Mouse (Mus musculus): ENCODE results near the gene Ssh3. TPM values are rescaled to one million over a fixed set of nuclear protein-coding genes. Genes with fewer than 3 reads are reported as not detected.
A peak's percentile ranks its signal among the peaks of the same experiment; 100 is the strongest.

Gene Ssh3
- polyA plus RNA-seq, 2 experiments from 2014 or later = 8.1 to 15.9 TPM

- ATAC-seq = no peak
These were observed 26.6 kb downstream of the Ssh3 start for GRCm38 (mm10) chr19:4242416-4242815.

- ATAC-seq = no peak
These were observed 28.7 kb downstream of the Ssh3 start for GRCm38 (mm10) chr19:4240247-4240668.

- ATAC-seq = no peak
These were observed 34.4 kb downstream of the Ssh3 start for GRCm38 (mm10) chr19:4234548-4234947.

- ATAC-seq = no peak
These were observed 36.3 kb downstream of the Ssh3 start for GRCm38 (mm10) chr19:4232651-4233050.

GRCm38 (mm10) chr19:4232186-4232572 lies 36.8 kb downstream of the Ssh3 start:
- ATAC-seq = peak; percentile 54

GRCm38 (mm10) chr19:4231253-4232185 lies 37.5 kb downstream of the Ssh3 start, which contains the start of gene Pold4:
Gene Pold4 (plus strand): TSS chr19:4231899.
- peak; percentile 84 for ATAC-seq

- no peak for ATAC-seq
These were observed 38.6 kb downstream of the Ssh3 start for GRCm38 (mm10) chr19:4230415-4230814.

GRCm38 (mm10) chr19:4229451-4230076 lies 39.4 kb downstream of the Ssh3 start:
- ATAC-seq = no peak

GRCm38 (mm10) chr19:4228891-4229290 lies 40.1 kb downstream of the Ssh3 start:
- no peak for ATAC-seq

GRCm38 (mm10) chr19:4227894-4228678 lies 40.9 kb downstream of the Ssh3 start:
- ATAC-seq = peak; percentile 14

GRCm38 (mm10) chr19:4227446-4227845 lies 41.5 kb downstream of the Ssh3 start:
- no peak for ATAC-seq

- ATAC-seq = no peak
These were observed 42.2 kb downstream of the Ssh3 start for GRCm38 (mm10) chr19:4226779-4227178.

- no peak for ATAC-seq
These were observed 46.8 kb downstream of the Ssh3 start for GRCm38 (mm10) chr19:4222165-4222564.

GRCm38 (mm10) chr19:4220957-4221743 lies 47.8 kb downstream of the Ssh3 start:
- peak; percentile 40 for ATAC-seq

GRCm38 (mm10) chr19:4220416-4220815 lies 48.6 kb downstream of the Ssh3 start:
- ATAC-seq = no peak

- no peak for ATAC-seq
These were observed 49.0 kb downstream of the Ssh3 start for GRCm38 (mm10) chr19:4219943-4220342.

- ATAC-seq = peak; percentile 45
These were observed 50.2 kb downstream of the Ssh3 start for GRCm38 (mm10) chr19:4218784-4219183.

- ATAC-seq = no peak
These were observed 50.7 kb downstream of the Ssh3 start for GRCm38 (mm10) chr19:4218293-4218692.

- no peak for ATAC-seq
These were observed 51.1 kb downstream of the Ssh3 start for GRCm38 (mm10) chr19:4217855-4218254.

GRCm38 (mm10) chr19:4217140-4217539 lies 51.8 kb downstream of the Ssh3 start:
- no peak for ATAC-seq

GRCm38 (mm10) chr19:4216041-4216685 lies 52.8 kb downstream of the Ssh3 start:
- no peak for ATAC-seq

GRCm38 (mm10) chr19:4215451-4215840 lies 53.5 kb downstream of the Ssh3 start:
- no peak for ATAC-seq

All from CD4-positive, CD25-positive, alpha-beta regulatory T cell, adult 4 months (primary cell).